Mouse (Mus musculus) MEL (cell line): ENCODE results near the gene Mettl3.

ENCODE experiments used
- BHLHE40 ChIP-seq: IDR thresholded peaks from 2 replicates; pipeline ENCODE4 v1.6.1; 2012; ENCODE audit warnings: low read depth, mild to moderate bottlenecking, inconsistent platforms, low read length, improper control_type of control experiment, borderline replicate concordance
- CTCF ChIP-seq, 3 experiments: IDR thresholded peaks in 2 of 3; conservative IDR thresholded peaks in 1 of 3; 2 replicates each; pipeline ENCODE4 v1.5.1; 2011 to 2012; ENCODE audit warnings: low read length in 3 of 3, low read depth in 2 of 3, mild to moderate bottlenecking in 2 of 3, improper control_type of control experiment in 1 of 3, inconsistent platforms in 1 of 3, mixed read lengths in 1 of 3, moderate library complexity in 1 of 3; ENCODE audit not compliant: control insufficient read depth in 1 of 3, insufficient read depth in 1 of 3, poor library complexity in 1 of 3, severe bottlenecking in 1 of 3
- EP300 ChIP-seq, 2 experiments: IDR thresholded peaks; 2 replicates each; pipeline ENCODE4 v1.6.1; 2011; ENCODE audit warnings: improper control_type of control experiment in 2 of 2, low read length in 2 of 2, low read depth in 1 of 2, mild to moderate bottlenecking in 1 of 2
- GATA1 ChIP-seq: IDR thresholded peaks from 2 replicates; pipeline ENCODE4 v1.6.1; 2011; ENCODE audit warnings: low read depth, low read length, improper control_type of control experiment
- MYB ChIP-seq: IDR thresholded peaks from 2 replicates; pipeline ENCODE4 v1.6.1; 2011; ENCODE audit warnings: mild to moderate bottlenecking, low read depth, low read length, improper control_type of control experiment
- POLR2A ChIP-seq, 2 experiments: IDR thresholded peaks; 2 replicates each; pipeline ENCODE4 v1.6.1; 2011 to 2012; ENCODE audit warnings: low read length in 2 of 2, mild to moderate bottlenecking in 2 of 2, control low read depth in 1 of 2, improper control_type of control experiment in 1 of 2, low read depth in 1 of 2, moderate library complexity in 1 of 2; ENCODE audit not compliant: control insufficient read depth in 1 of 2, insufficient read depth in 1 of 2, poor library complexity in 1 of 2
- ZC3H11A ChIP-seq: IDR thresholded peaks from 2 replicates; pipeline ENCODE4 v1.6.1; 2012; ENCODE audit warnings: low read depth, mild to moderate bottlenecking, inconsistent platforms, low read length, improper control_type of control experiment

- TF ChIP-seq CTCF (IDR thresholded peaks at IDR 0.05 in 2 of 3, conservative IDR thresholded peaks at IDR 0.05 in 1 of 3; ENCODE audit: control insufficient read depth in 1 of 3, insufficient read depth in 1 of 3, low read depth in 2 of 3, low read length in 3 of 3, poor library complexity in 1 of 3, severe bottlenecking in 1 of 3) (no peak), GATA1 (no peak), POLR2A (IDR thresholded peaks at IDR 0.05; ENCODE audit: control insufficient read depth in 1 of 2, insufficient read depth in 1 of 2, low read depth in 1 of 2, low read length in 2 of 2, poor library complexity in 1 of 2) (no peak), ZC3H11A (no peak), EP300 (IDR thresholded peaks at IDR 0.05; ENCODE audit: low read depth in 1 of 2, low read length in 2 of 2) (no peak), MYB (no peak), BHLHE40 (no peak)
Measured at GRCm38 (mm10) chr14:52327910-52328812, 23.2 kb upstream of the Mettl3 start, which contains the start of gene Sall2.
